Mouse (Mus musculus): Measurements from ENCODE around the gene Etnk2.

Etnk2 gene

GRCm38 (mm10) chr1:133351762-133352161 is 11.6 kb upstream of the Etnk2 start:
- no peak for DNase-seq (ENCODE audit: low read depth)

- peak; percentile 60 for DNase-seq (ENCODE audit: low read depth)
These were observed 10.0 kb upstream of the Etnk2 start for GRCm38 (mm10) chr1:133353371-133353809.

DNA sequence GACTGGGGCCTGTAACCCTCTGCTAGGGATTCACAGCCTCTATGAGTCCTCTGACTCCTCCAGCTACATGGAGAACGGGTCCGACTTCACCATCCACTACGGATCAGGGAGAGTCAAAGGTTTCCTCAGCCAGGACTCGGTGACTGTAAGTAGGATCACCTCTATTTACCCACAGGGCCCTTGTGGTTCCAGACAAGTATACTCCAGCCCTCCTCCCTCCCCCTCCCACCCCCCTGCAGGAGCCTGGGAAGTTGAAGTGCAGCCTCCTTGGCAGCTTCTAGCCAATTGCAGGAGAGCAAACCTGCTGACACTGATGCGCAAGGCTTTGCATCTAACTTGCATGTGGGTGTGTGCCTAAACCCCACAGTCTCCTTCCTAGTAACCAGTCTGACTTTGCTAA is 7.9 kb upstream of the Etnk2 start:
- no peak for DNase-seq (ENCODE audit: low read depth)

DNA sequence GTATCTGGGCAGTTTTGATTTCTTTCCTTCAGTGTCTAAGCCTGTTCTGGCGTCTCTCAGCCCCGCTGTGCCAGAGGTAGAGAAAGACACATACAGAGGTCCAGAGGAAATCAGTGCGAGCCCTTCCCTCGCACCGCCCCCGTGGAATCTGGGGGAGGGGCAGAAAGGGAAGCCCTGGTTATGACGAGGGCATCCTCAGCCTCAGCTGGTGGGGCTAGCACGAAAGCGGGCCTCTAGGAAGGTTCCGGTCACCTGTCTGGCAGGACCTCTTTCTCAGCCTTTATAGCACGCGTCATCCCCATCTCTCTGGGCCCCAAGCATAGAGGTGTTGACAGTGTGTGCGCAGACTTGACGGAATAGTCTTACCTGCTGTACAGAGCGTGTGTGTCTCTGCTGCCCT is 7.5 kb upstream of the Etnk2 start:
- DNase-seq (ENCODE audit: low read depth): no peak

DNA sequence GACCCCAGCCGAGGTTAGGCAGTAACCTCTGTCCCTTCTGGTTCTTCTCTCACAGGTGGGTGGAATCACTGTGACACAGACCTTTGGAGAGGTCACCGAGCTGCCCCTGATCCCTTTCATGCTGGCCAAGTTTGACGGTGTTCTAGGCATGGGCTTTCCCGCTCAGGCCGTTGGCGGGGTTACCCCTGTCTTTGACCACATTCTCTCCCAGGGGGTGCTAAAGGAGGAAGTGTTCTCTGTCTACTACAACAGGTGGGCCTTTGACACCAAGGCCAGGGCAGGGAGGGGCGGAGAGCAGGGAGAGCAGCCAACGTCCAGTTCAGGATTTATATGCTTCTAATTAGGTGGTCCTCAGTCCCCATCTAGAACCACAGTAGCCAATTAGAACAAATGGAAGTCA is 7.0 kb upstream of the Etnk2 start:
- no peak for DNase-seq (ENCODE audit: low read depth)

- no peak for DNase-seq (ENCODE audit: low read depth)
These were observed 2.4 kb upstream of the Etnk2 start for GRCm38 (mm10) chr1:133361006-133361405.

DNA sequence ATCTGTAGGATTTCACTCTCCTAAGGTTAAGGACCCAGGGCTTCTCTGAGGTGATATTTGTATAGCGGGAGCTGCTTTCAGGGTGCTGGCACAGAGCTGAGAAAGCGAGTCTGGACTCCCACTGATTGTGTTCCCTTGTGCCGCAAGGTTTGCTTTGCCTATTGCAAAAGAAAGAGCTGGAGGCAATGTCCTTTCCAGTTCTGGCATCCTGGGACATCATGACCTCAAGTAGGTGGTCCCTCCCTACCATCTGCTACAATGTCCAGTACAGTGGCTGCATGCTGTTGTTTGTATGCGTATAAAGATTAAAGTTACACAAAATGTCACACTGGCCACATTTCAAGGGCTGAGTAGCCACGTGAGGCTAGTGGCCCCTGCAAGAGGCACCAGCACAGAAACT is 1.3 kb upstream of the Etnk2 start:
- no peak for DNase-seq (ENCODE audit: low read depth)

DNA sequence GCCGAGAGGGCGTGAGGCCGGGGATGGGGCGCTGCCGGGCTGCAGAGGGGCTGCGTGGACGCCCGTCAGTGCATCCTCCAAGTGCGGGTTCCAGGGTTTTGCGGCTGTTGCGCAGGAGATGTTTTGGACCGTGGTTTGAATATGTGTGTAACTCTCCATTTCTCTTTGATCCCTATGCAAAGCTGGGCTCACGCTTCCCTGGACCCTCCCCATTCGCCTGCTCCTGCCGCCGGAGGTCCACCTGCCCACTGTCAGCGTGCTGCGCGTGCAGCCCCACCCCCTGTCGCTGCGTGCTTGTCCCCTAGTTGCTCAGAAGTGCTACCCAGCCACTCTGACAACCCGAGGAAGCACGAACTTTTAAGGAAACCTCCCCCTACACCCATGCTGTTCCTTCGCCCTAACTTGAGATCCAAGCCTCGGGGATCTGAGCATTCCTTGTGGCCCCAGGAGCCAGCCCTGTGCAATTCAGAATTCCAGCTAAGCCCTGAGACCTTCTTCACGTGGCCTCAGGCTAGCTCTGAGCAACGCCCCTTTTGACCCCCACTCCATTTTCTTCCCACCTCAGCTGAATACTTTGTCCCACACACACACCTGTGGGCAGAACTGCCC is 754 bp downstream of the Etnk2 start:
- DNase-seq (ENCODE audit: low read depth): no peak

GRCm38 (mm10) chr1:133364890-133365289 is 1.5 kb downstream of the Etnk2 start:
- DNase-seq (ENCODE audit: low read depth): no peak

DNA sequence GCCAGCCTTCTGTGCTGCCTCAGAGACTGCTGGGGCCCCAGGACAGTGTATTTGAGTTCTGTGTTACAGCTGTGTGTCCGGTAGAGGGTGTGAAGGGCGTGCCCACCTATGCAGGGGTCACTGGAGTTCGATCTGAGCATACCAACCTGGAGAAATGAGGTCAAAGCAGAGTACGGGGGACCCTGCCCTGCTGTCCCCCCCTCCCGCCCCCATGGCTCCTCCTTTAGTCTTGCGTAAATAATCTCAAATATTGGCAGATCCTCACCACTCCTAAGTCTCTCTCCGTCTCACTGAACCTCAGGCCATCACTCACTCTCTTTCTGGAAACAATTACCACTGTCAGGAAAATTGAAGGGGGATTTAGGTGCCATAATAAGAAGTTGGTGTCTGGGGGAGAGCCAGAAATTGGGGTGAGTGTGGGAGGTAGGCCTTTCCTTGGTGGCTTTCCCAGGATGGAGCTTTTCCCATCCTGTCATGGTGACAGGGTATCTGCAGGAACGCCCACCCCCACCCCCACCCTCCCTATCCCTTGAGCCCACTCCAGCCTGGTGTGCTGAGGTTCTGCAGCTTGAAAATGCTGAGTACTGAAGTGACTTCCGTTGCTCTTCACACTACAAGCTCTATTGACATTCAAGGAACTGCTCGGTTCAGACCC is 3.7 kb downstream of the Etnk2 start:
- DNase-seq (ENCODE audit: low read depth): no peak

DNA sequence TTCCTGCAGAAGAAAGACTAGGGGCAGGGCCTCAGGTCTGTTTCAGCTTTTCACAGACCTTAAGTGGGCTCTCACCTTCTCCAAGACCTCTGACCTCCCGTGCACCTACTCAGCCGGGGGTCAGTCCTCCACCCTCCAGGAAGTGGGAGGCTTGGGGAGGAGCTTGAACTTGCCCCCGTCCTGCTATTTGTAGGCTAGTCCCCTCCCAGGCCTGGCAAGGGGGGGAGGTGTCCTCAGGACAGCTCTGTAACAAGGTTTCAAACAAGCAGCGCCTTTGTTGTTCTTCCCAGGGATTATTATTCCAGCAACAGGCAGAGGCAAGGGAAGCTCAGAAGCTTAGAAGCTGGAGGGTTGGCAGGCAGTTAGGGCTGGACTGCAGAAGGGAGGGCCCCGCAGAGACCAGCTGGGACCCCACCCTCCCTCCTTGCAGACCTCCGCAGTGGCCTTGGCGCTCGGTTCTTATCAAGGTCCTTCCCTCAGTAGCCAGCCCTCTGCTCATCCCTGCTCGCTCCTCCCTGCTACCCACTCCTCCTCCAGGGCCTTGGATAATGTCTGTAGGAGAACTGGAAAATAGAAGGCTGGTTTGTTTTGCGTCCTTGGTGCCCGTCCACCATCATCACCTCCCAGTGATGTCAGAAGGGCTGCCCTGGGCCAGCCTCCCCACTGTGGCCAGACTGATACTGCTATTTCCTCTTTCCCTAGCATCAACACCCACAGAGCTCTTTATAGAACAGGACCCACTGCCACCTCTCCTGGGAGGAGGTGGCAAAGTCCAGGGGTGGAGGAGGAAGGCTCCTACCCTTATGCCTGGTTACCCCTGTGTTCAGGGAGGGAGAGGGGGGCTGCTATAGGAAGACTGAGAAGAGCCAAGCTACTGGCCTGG is 4.5 kb downstream of the Etnk2 start:
- DNase-seq (ENCODE audit: low read depth): no peak

- no peak for DNase-seq (ENCODE audit: low read depth)
These were observed 5.3 kb downstream of the Etnk2 start for GRCm38 (mm10) chr1:133368644-133369043.

DNA sequence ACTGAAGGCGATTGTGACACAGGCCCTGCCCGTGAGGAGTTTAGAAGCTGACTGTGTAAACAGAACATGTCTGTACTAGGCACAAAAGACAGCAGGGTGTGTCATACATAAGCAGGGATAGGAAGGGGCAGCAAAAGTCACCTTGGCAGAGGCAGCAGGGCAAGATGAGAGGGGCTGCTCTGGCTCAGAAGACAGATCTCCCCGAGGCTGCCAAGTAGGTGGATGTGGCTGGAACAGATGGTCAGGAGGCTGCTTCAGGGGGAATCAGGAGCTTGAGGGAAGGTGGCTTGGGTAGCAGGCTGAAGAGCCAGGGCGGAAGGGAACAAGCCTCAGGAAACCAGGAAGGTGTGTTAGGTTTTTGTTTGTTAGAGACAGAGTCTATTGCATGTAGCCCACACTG is 7.0 kb downstream of the Etnk2 start:
- DNase-seq (ENCODE audit: low read depth): no peak

DNA sequence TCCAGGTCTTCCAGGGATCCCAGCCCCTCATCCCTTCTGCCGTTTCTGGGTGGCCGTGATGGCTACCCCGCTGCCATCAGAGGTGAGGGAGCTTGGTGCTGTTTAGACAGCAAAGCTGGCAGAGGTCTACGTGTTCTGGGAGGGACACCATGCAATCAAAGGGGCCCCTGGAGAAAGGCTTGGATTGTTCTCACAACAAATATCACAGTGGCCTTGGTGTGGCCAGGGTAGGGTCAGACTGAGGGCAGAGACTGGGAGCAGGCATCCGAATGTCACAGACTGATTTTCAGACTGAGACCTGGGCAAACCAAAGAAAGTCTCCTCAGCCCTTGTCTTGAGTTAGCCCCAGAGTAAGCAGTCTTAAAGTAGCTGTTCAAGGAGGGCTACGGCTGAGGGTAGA is 8.1 kb downstream of the Etnk2 start:
- no peak for DNase-seq (ENCODE audit: low read depth)

GRCm38 (mm10) chr1:133372113-133372512 is 8.7 kb downstream of the Etnk2 start:
- DNase-seq (ENCODE audit: low read depth): no peak

- no peak for DNase-seq (ENCODE audit: low read depth)
These were observed 12.4 kb downstream of the Etnk2 start for GRCm38 (mm10) chr1:133375696-133376346.

DNA sequence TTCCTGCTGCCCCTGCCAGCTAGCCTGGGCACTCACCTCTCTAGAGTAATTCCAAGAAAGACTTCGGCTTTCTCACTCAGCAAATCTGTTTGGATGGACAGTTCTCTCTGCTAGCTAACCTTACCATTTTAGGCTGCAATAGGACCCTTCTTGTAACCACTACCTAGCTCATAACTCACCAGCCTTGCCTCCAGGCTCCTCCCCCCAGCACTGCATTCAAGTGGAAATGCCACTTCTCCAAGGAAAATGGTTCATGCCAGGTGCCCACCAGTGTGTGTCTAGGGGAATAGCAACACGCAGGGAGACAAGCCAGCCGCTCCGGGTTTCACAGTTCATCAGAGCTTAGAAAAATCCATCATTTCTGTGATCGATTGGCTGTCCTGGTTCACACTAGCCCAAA is 14.2 kb downstream of the Etnk2 start:
- no peak for DNase-seq (ENCODE audit: low read depth)

DNA sequence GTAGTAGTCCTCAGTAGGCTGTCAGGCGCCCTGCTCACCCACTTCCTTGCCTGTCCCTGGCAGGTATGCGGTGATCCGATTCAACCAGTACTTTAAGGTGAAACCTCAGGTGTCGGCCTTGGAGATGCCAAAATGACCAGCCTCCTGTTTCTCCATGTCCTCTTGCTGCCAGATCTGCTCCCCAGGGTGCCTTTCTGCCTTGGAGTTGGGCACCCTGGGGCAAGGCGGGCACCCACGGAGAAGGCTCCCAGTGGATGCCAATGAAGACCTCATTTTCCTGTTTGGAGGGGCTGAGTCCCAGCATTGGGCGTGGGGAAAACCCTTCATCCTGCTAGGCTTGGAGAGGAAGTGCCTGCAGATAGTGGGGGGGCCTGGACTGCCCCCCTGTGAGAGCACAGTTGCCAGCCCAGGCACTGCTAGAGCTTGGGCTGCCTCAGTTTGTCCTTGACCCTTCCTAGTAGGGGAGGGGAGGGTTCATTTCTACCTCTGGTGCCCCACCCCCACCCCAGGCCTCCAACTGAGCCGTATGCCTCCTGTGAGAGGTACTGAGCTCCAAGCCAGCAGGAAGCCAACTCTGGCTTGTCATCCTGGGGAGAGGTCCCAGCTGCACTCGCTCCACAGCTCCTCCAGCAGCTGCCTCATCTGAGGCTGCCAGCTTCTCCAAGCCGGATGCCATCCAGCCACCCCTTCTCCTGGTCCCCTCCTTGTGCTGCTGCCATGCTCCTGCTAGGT is 16.0 kb downstream of the Etnk2 start:
- no peak for DNase-seq (ENCODE audit: low read depth)

DNA sequence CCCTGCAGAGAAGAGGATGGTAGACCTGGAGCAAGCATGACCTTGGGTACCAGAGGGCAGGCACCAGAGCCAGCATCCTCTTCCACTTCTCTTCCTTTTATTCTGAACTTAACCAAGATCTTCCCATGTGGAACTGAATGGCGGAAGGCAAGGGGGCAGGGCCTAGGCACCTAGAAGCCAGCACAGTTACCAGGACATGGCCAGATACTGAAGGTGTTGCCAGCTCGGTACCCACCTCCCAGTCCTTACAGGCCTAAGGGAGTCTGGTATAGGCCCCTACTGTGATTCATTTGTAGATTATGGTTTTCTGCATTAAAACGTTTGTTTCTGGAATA is 16.6 kb downstream of the Etnk2 start:
- no peak for DNase-seq (ENCODE audit: low read depth)

DNA sequence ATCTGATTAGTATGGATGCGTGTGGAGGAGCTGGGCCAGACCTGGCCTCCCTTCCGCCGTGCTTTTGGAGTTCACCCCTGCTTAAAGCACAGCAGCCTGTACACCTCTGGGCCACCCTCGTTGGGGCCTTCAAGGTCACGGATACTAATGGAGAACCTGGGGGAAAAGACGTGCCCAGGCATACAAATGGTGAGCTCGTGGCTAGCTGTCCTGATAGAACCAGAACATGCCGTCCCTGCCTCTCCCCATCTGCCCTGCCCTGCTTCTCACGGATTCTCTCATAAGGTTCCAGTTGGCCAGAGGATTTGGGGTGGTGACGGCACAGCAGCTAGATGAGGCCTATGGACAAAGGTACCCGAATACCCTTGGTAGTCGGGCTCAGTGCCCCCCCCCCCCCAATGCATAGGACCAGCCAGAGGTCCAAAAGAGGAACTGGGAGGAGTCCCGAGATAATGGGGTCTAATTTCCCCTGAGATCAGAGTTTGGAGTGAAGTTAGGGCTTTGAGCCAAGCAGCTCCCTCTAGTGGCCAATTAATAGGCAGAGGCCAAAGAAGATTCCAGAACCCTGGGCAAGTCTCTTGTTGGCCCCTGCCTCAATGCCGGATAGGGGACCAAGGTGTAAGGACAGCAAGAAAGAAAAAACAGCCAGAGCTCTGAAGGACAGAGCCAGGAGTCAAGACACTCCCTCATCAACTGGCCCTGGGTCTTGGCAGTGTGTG is 17.1 kb downstream of the Etnk2 start:
- DNase-seq (ENCODE audit: low read depth): peak; percentile 66

GRCm38 (mm10) chr1:133382008-133382407 is 18.6 kb downstream of the Etnk2 start:
- DNase-seq (ENCODE audit: low read depth): peak; percentile 83

All from naive thymus-derived CD4-positive, alpha-beta T cell, adult 2 months (primary cell).